ENCODE assay signal across 23 mouse cellular contexts in the genomic region with DNA sequence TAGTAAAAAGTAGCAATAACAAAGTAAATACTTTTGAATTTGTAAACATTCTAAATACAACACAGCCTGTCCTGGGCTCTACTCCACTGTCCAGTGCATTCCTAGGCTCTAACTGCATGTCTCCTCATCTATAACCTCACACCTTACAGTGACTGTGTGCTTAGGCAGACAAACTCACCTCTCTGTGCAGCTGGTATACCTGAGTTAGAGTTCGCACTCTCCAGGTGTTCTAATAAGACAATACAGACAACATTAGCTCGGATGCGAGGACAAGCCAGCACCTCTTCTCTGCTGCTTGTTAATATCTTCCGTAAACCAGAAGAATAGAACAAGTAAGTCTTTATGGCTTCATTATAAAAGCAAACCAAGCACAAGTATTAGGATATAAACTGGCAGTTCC. TPM values are rescaled to one million over a fixed set of nuclear protein-coding genes. Genes with fewer than 3 reads are reported as not detected.
"Had no signal": no experiment of that assay in that cellular context is flagged by ENCODE, and none has a peak within 500 bp of the region (broad histone marks: within the 10 kb centered on the region; RNA-seq: fewer than 3 reads in every experiment).

No protein-coding gene starts in this region.

- H3K27ac ChIP-seq: gastrocnemius, adult 2 months; heart, adult 2 months; heart, embryonic 13.5 days; heart, embryonic 15.5 days; hindbrain, embryonic 10.5 days; hindbrain, embryonic 12.5 days; hindbrain, embryonic 14.5 days; intestine, embryonic 15.5 days; layer of hippocampus, adult 2 months; left cerebral cortex, adult 2 months; limb, embryonic 10.5 days; limb, embryonic 12.5 days had no signal

- H3K9me3 ChIP-seq: heart, embryonic 13.5 days; heart, embryonic 15.5 days; hindbrain, embryonic 10.5 days; hindbrain, embryonic 12.5 days; intestine, embryonic 15.5 days; limb, embryonic 10.5 days; limb, embryonic 12.5 days had no signal

- H3K27me3 ChIP-seq: heart, embryonic 13.5 days; heart, embryonic 15.5 days; hindbrain, embryonic 12.5 days; intestine, embryonic 15.5 days; limb, embryonic 12.5 days had no signal

- DNase-seq: gastrocnemius, adult 2 months; gastrocnemius, postnatal 10 days; gastrocnemius, postnatal 25 days; heart, adult 2 months; heart, postnatal 14 days; heart, postnatal 4 days; kidney, adult 18-20 months; kidney, adult 8-10 months; kidney, postnatal 10 days; kidney, postnatal 25 days; kidney, postnatal 4 days; liver had no signal

- H3K4me3 ChIP-seq: gastrocnemius, adult 2 months; heart, adult 2 months; heart, embryonic 13.5 days; heart, embryonic 15.5 days; hindbrain, embryonic 10.5 days; hindbrain, embryonic 12.5 days; intestine, embryonic 15.5 days; layer of hippocampus, adult 2 months; left cerebral cortex, adult 2 months; limb, embryonic 10.5 days; limb, embryonic 12.5 days had no signal

- H3K4me1 ChIP-seq: heart, embryonic 15.5 days; hindbrain, embryonic 10.5 days; hindbrain, embryonic 12.5 days; intestine, embryonic 15.5 days; limb, embryonic 10.5 days; limb, embryonic 12.5 days had no signal

RNA-seq across cellular contexts. Expression of gene St8sia1, which starts 55.9 kb away (rescaled TPM):
- total RNA-seq: granulocyte monocyte progenitor cell, adult 5-6 weeks had no signal
